Mouse (Mus musculus): ENCODE measurements around the gene Ifi209. TPM values are rescaled to one million over a fixed set of nuclear protein-coding genes. Genes with fewer than 3 reads are reported as not detected.

Ifi209 gene
- polyA plus RNA-seq (2012; rRNA removed) = 0.23 and 0.48 TPM in 2 replicates

DNA sequence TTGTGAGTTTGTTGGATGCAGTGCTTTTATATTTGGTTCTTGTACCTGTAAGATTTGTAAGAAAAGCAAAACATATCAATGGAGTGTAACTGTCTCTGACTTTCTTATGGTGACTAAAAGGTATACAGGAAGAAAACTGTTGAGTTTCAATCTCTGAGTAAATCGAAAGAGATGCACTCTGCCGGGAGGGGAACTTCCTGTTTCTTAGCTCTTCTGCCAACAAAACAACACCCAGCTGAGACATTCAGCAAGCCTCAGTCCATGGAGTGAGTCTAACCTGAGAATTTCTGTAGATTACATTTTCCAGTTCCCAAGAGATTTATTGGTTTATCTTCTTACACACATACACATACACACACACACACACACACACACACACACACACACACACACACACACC is at the start of gene Ifi209:
Gene Ifi209 (plus strand): TSS at position 296 of the 400 bp plus-strand sequence.

DNA sequence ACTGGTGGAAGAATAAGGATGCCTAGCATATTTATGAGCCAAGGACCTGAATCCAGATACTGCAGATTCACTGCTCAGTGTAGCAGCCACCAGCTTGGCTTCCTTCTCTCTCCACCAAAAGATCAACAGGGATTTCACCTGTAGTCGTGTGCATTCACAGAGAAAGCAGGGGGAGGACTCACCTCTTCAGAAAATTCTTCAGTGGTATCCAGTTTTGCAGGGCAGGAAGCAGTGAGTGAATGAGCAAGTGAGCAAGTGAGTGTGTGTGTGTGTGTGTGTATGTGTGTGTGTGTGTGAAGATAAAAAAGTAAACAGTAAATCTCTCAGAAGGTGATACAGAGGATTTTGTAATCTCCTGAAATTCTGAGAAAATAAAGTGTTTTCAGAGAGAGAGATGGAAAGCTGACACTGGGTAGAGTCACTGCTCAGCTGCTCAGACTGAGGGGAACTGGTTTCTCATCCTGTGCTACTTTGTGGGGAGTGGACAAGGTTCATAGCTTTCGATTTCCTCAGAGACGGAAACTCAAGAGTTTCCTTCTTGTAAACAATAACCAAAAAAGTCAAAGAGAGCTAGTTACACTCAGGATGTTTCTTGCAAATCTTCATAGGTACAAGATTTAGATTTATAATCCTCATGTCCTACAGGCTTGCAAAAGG is 31.8 kb upstream of the Ifi209 start, which contains the start of gene Ifi213:
Gene Ifi213 (minus strand): TSS at position 437 of the 657 bp plus-strand sequence.

DNA sequence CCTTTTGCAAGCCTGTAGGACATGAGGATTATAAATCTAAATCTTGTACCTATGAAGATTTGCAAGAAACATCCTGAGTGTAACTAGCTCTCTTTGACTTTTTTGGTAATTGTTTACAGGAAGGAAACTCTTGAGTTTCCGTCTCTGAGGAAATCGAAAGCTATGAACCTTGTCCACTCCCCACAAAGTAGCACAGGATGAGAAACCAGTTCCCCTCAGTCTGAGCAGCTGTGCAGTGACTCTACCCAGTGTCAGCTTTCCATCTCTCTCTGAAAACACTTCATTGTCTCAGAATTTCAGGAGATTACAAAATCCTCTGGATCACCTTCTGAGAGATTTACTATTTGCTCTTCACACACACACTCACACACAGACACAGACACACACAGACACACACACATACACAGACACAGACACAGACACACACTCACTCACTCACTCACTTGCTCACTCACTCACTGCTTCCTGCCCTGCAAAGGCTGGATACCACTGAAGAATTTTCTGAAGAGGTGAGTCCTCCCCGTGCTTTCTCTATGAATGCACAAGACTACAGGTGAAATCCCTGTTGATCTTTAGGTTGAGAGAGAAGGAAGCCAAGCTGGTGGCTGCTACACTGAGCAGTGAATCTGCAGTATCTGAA is 42.9 kb downstream of the Ifi209 start, which contains the start of gene Ifi208:
Gene Ifi208 (plus strand): TSS at position 218 of the 640 bp plus-strand sequence.

Other genes with a start within 250 kb of the Ifi209 start
- gene Ifi206, start 139.9 kb upstream of the Ifi209 start, polyA plus RNA-seq (2012; rRNA removed) = 0.16 and 0.20 TPM in 2 replicates
- gene Ifi214, start 95.0 kb upstream of the Ifi209 start, polyA plus RNA-seq (2012; rRNA removed) = 0.02 TPM in 1 of 2 replicates, not detected in the other
- 0.15 and 0.21 TPM in 2 replicates for gene Ifi213, start 31.6 kb upstream of the Ifi209 start, polyA plus RNA-seq (2012; rRNA removed)
- gene Ifi208, start 42.8 kb downstream of the Ifi209 start, polyA plus RNA-seq (2012; rRNA removed) = 0.02 TPM in 1 of 2 replicates, not detected in the other
- gene Ifi207, start 110.8 kb downstream of the Ifi209 start, polyA plus RNA-seq (2012; rRNA removed) = 2.0 and 3.1 TPM in 2 replicates
- gene Ifi204, start 136.0 kb downstream of the Ifi209 start, polyA plus RNA-seq (2012; rRNA removed) = 2.7 and 3.9 TPM in 2 replicates